Mouse (Mus musculus): ENCODE results near the gene Vps4b.

GRCm38 (mm10) chr1:106764846-106765245, 31.7 kb downstream of the Vps4b start:
- TF ChIP-seq CTCF (IDR thresholded peaks at IDR 0.05; ENCODE audit: low read depth, low read length): no peak
- TF ChIP-seq POLR2A (IDR thresholded peaks at IDR 0.05; ENCODE audit: extremely low read depth, insufficient read depth, low read length): no peak
